ENCODE assay signal across 11 mouse cellular contexts in genomic region chr6:24415500-24415899, GRCm38 (mm10).
"Had no signal": no experiment of that assay in that cellular context is flagged by ENCODE, and none has a peak within 500 bp of the region (broad histone marks: within the 10 kb centered on the region; RNA-seq: fewer than 3 reads in every experiment).

No protein-coding gene starts in this region.

- H3K27ac ChIP-seq: midbrain, embryonic 13.5 days; midbrain, embryonic 15.5 days; neural tube, embryonic 12.5 days had no signal

- ATAC-seq: midbrain, embryonic 13.5 days; midbrain, embryonic 15.5 days had no signal

- DNase-seq: lung, adult 18-20 months; lung, embryonic 14.5 days; lung, postnatal 10 days; lung, postnatal 4 days; right cerebral cortex, postnatal 14 days; thymus, adult 2 months; thymus, postnatal 25 days; thymus, postnatal 4 days had no signal

- H3K4me3 ChIP-seq: midbrain, embryonic 13.5 days; midbrain, embryonic 15.5 days; neural tube, embryonic 12.5 days had no signal
